Mouse (Mus musculus): ENCODE data around the gene Ces3b. TPM values are rescaled to one million over a fixed set of nuclear protein-coding genes. Genes with fewer than 3 reads are reported as not detected.
"Not testable (repeated sequence)": the region's sequence is repeated elsewhere in the genome, so short reads cannot be mapped to it uniquely, and the experiment has no call there.

Gene Ces3b
- total RNA-seq (2021), result not detected

DNA sequence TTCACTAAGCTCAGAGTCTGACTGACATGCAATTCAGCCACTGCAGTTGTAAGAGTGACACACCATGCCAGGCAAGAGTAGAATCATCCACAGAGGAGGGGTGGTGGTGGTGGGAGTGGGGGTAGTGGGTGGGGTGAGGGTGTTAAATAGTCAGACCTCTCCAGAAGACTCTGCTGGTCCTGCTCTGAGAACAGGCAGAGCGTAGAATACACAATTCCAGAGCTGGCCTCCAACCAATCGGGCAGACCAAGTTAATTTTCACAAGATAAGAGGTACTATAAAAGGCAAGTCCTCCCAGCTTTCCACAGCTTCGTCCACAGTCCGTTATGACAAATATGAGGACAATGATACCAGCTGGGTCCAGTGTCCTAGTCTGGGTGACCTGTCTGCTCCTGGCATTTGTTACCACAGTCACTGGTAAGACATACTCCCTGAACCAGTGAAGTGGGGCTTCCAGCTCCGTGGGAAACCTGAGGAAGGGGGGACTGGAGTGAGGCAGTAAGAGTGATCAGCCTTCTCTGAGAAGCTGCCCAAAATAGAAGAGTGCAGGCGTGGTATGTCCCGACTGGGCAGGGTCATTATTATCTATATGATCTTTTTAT lies at the start of gene Ces3b:
Gene Ces3b (plus strand): TSS at position 305 of the 602 bp plus-strand sequence.
- intact Hi-C loops (cut with DNase I), result no loop called here

GRCm38 (mm10) chr8:105043510-105043909 lies 40.0 kb upstream of the Ces3b start:
- intact Hi-C loops (cut with DNase I), result no loop called here
- no peak for DNase-seq (ENCODE audit: low spot score in 2 of 2)

More for the DNA sequence above, at the start of gene Ces3b:
- DNase-seq (ENCODE audit: low spot score in 2 of 2), result no peak

DNA sequence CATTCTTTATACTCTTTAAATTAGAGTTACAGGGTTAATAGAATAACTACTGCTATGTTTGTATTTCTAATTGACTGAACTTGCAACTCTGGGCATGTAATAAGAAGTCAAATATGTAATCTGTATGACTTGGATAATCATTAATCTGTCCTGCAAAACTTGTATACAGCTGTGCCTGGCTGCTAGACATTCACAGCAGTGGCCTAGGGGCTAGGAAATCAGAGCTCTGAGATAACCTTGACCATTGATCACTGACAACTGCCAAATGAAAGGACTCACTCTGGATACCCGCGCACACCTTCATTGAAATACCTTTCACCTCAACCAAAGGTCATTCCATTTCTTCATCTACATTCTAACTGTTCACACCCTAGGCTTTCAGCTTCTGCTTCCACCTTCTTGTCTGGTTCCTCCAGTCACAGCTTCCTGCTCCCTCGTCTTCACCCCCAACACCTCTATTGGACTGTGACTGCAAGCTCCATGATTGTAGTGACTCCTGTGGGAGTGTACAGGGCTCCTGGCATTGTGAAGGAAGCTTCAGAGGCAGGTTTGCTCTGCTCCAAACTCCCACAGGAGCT lies 37.6 kb upstream of the Ces3b start:
- DNase-seq (ENCODE audit: low spot score in 2 of 2), result no peak
- intact Hi-C loops (cut with DNase I), result no loop called here

- DNase-seq (ENCODE audit: low spot score in 2 of 2), result no peak
Observed at GRCm38 (mm10) chr8:105048371-105048854, 35.1 kb upstream of the Ces3b start, which contains the start of gene Ces3a. Ces3a (plus strand) TSS chr8:105048601.

DNA sequence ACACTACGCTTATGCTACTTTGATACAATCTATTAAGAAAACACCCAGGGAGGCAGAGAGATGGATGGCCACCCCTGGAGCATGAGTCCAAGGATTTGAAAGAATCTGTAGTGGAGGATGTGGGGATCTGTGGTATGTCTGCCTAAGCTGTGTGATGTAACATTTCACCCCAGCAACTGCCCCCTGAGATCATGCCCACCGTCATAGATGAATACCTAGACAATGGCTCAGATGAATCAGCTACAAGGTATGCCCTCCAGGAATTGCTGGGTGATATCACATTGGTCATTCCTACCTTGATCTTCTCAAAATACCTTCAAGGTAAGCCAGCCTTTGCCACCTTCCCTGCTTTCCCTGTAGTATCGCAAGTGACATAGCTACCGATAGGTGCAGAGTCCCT lies 27.3 kb upstream of the Ces3b start:
- no peak for DNase-seq (ENCODE audit: low spot score in 2 of 2)
- intact Hi-C loops (cut with DNase I), result no loop called here

More at GRCm38 (mm10) chr8:105048371-105048854, 35.1 kb upstream of the Ces3b start, which contains the start of gene Ces3a:
- intact Hi-C loops (cut with DNase I), result no loop called here

GRCm38 (mm10) chr8:105060056-105060455 lies 23.5 kb upstream of the Ces3b start:
- intact Hi-C loops (cut with DNase I), result no loop called here
- no peak for DNase-seq (ENCODE audit: low spot score in 2 of 2)

DNA sequence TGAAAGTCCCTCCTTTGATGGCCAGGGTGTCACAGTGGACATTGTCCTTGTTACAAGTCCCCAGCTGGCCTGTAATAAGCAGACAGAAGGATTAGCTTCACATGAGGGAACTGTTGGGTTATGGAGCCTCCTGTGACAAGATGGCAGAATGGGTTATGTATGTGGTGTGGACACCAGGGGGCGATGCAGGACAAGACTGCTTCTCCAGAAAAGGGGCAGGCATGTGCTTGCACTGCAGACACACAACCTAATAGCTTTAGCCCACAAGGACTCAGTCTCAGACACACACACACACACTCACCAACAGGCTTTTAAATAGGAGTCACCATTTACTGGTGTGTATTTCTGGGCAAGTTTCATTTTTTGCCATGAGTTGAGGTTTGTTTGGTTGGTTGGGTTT lies 16.8 kb upstream of the Ces3b start:
- peak in 1 of 2 experiments; percentile 3 for DNase-seq (ENCODE audit: low spot score in 2 of 2)
- intact Hi-C loops (cut with DNase I), result no loop called here

DNA sequence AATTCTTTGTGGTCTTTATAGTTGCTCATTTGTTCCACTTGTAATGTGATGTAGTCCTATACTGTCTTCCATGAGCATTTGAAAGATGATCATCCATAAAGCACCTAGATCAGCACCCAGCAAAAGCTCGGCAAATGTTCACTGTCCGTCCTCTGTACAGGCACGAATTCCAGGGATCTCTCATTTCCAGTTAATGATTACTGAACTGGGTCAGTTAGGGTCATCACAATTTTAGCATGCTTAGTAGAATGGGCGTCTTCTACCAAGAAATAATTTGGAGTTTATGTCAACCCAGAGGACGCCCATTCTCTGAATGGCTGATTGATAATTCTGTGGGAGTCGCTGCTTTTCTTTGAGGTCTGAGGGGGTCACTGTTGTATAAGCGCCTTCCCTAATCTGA lies 15.6 kb upstream of the Ces3b start:
- DNase-seq (ENCODE audit: low spot score in 2 of 2); intact Hi-C loops (cut with DNase I): not testable (repeated sequence)

GRCm38 (mm10) chr8:105068971-105069370 lies 14.6 kb upstream of the Ces3b start:
- no peak for DNase-seq (ENCODE audit: low spot score in 2 of 2)
- intact Hi-C loops (cut with DNase I), result no loop called here

GRCm38 (mm10) chr8:105076601-105077000 lies 7.0 kb upstream of the Ces3b start:
- intact Hi-C loops (cut with DNase I), result no loop called here
- DNase-seq (ENCODE audit: low spot score in 2 of 2), result no peak

DNA sequence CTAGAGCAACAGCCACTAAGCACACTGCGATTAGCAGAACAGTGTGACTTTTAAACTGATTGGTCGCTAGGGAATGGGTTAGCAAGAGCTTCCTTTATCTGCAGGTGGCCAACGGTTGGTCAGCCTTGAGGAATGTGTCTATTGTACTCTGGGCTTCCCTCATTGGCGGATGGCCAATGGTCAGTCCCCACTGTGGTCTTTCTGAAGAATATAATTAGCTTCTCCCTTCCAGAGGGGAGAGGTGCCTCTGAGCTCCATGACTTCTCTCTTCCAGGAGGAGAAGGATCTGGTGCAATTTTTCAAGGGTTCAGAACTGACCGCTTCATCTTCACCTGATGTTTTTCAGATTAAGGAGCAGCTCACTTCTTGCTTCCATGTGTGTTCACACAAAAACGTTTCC lies 6.5 kb upstream of the Ces3b start:
- no peak for DNase-seq (ENCODE audit: low spot score in 2 of 2)
- intact Hi-C loops (cut with DNase I), result no loop called here

DNA sequence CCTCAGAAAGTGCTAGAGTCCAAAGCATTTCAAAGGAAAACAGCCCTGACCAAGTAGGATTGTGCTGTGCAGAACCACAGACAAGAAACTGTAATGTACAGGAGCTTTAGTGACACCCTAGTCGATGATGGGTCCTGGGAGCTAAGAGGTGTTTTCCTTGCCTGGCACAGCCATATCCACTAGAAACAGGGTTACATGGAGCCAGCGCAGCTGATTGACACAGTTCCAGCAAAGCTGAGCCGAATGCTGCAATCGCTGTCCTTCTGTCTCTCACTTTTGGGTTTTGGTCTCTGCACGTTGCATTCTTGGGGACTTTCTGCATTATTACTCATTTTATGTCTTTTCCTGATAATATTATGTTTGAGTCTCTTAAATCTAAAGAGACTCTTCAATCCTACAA lies 5.0 kb upstream of the Ces3b start:
- intact Hi-C loops (cut with DNase I), result no loop called here

DNA sequence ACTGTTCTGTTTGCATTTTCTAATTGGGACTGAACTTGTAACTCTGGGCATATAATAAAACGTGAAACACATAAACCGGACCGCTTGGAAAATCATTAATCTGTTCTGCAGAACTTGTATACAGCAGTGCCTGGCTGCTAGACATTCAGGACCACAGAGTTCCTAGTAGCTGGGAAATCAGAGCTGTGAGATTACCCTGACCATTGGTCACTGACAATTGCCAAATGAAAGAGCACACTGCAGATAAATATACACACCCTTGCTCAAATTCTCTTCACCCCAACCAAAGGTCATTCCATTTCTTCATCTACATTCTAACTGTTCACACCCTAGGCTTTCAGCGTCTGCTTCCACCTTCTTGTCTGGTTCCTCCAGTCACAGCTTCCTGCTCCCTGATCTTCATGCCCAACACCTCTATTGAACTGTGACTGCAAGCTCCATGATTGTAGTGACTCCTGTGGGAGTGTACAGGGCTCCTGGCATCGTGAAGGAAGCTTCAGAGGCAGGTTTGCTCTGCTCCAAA lies 2.7 kb upstream of the Ces3b start:
- intact Hi-C loops (cut with DNase I), result no loop called here
- no peak for DNase-seq (ENCODE audit: low spot score in 2 of 2)

More for the DNA sequence above, 5.0 kb upstream of the Ces3b start:
- no peak for DNase-seq (ENCODE audit: low spot score in 2 of 2)

- DNase-seq (ENCODE audit: low spot score in 2 of 2); intact Hi-C loops (cut with DNase I): not testable (repeated sequence)
Observed at GRCm38 (mm10) chr8:105088166-105088565, 4.6 kb downstream of the Ces3b start.

- intact Hi-C loops (cut with DNase I), result no loop called here
- no peak for DNase-seq (ENCODE audit: low spot score in 2 of 2)
Observed at GRCm38 (mm10) chr8:105088581-105088980, 5.0 kb downstream of the Ces3b start.

DNA sequence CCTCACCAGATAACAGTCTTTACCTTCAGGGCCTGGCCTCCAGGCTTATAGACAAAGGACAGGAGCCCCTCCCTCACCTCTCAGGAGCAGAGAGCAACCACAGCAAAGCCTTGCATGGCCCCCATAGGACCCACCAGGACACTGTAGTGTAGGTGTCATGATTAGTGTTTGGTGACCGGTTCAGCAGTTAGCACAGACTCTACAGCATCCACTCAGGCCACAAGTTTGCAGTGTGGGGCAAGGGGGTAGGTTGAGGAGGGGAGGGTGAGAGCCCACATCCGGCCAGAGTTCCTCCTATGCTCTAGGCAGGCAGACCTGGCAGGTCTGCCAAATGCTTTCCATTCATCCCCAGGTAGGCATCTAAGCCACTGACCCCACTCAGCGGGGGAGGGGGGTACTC lies 10.4 kb downstream of the Ces3b start:
- intact Hi-C loops (cut with DNase I), result no loop called here
- no peak for DNase-seq (ENCODE audit: low spot score in 2 of 2)

- intact Hi-C loops (cut with DNase I); DNase-seq (ENCODE audit: low spot score in 2 of 2): not testable (repeated sequence)
Observed at GRCm38 (mm10) chr8:105102101-105102785, 18.7 kb downstream of the Ces3b start.

DNA sequence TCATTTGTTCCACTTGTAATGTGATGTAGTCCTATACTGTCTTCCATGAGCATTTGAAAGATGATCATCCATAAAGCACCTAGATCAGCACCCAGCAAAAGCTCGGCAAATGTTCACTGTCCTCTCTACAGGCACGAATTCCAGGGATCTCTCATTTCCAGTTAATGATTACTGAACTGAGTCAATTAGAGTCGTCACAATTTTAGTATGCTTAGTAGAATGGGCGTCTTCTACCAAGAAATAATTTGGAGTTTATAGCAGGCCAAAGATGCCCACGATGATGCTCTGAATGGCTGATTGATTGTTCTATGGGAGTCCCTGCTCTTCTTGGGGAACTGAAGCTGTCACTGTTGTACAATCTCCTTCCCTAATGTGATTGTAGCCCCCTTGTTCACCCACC lies 20.1 kb downstream of the Ces3b start:
- intact Hi-C loops (cut with DNase I); DNase-seq (ENCODE audit: low spot score in 2 of 2): not testable (repeated sequence)

GRCm38 (mm10) chr8:105104220-105104619 lies 20.7 kb downstream of the Ces3b start:
- intact Hi-C loops (cut with DNase I), result no loop called here
- no peak for DNase-seq (ENCODE audit: low spot score in 2 of 2)

DNA sequence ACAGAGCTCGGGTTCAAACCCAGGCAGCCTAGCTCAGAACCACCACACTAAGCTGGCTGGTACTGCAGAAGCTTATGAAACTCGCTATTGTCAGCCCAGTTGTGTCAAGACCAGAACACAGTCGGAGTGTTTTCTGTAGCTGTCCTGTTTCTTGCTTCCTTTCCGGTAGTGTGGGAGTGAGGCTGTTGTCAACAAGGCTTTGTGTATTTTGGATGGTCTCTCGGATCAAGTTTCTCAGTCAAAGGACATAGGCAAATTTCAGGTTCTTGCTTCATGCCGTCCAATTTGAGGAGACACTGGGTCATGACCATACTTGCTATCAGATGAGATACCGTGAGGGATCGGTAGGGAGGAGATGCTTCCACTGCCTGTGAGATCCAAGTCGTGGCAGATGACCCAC lies 46.3 kb downstream of the Ces3b start:
- no peak for DNase-seq (ENCODE audit: low spot score in 2 of 2)
- intact Hi-C loops (cut with DNase I), result no loop called here

DNA sequence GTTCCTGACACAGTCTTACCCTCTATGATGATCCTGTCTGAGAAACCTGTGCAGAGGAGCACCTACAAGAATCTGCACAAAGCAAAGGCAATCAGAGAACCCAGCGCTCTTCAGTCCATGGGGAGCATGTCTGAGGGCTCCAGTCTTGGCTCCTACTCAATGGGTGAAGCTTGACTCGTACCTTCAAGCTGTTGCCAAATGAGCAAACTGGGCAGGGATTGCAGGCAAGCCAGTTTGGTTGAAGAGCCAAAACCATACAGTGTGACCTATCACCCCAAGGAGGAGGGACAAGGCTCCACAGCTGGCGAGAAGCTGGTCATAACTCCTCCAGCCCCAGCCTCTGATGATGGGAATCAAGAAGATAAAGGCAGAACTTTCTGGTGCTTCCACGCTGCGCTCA lies 48.0 kb downstream of the Ces3b start, which contains the start of gene Ces4a:
Gene Ces4a (plus strand): TSS at position 292 of the 400 bp plus-strand sequence.
- intact Hi-C loops (cut with DNase I), result no loop called here
- no peak for DNase-seq (ENCODE audit: low spot score in 2 of 2)

Measured in left cerebral cortex, postnatal 25 days (tissue).